Mouse (Mus musculus): Measurements from ENCODE around the gene Gpr68. TPM values are rescaled to one million over a fixed set of nuclear protein-coding genes. Genes with fewer than 3 reads are reported as not detected.

Gene Gpr68
- polyA plus RNA-seq, 1 experiment from 2014 or later, result 1.6 TPM

DNA sequence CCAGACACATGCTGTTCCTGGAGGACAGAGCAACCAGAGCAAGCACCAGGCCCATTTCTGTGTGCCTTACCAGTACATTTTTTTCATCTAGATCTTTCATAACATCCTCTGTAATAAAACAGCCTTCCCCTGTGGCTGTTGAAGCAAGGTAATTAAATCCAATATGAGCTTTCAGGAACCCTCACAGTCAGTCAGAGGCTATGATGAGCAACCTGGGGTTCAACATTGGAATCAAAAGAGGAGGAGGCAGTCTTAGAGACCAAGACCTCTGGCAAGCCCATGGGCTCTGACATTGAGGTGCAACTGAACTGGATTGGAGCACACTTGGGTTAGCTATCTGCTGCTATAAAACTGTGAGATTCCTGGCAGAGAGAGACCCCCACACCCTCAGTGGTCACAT is 42.9 kb downstream of the Gpr68 start:
- H3K36me3 ChIP-seq, result no peaks in the 10 kb centered on the region
- no peak overlapping the region for H3K4me2 ChIP-seq (replicated peaks)
- no peaks in the 10 kb centered on the region for H3K27me3 ChIP-seq
- no peak overlapping the region for H3K27ac ChIP-seq
- no peak overlapping the region for H3K4me3 ChIP-seq (replicated peaks)
- ATAC-seq, result no peak
- peaks cover 6% of the 10 kb centered on the region; the same call in 1 of the 2 replicates for H3K9me3 ChIP-seq
- no peak overlapping the region for H3K9ac ChIP-seq (replicated peaks)
- no peaks in the 10 kb centered on the region; the same call in 1 of the 2 replicates for H3K4me1 ChIP-seq (replicated peaks)

GRCm38 (mm10) chr12:100862856-100863446 is 45.0 kb downstream of the Gpr68 start:
- H3K9me3 ChIP-seq, result no peaks in the 10 kb centered on the region
- no peak overlapping the region for H3K27ac ChIP-seq
- no peak overlapping the region for H3K4me3 ChIP-seq (replicated peaks)
- WGBS, result 97% methylated on average over 3 of the region's 3 CpGs
- no peak for ATAC-seq
- H3K36me3 ChIP-seq, result no peaks in the 10 kb centered on the region
- no peak overlapping the region for H3K9ac ChIP-seq (replicated peaks)
- no peaks in the 10 kb centered on the region; the same call in 1 of the 2 replicates for H3K4me1 ChIP-seq (replicated peaks)
- no peaks in the 10 kb centered on the region for H3K27me3 ChIP-seq
- H3K4me2 ChIP-seq (replicated peaks), result no peak overlapping the region

DNA sequence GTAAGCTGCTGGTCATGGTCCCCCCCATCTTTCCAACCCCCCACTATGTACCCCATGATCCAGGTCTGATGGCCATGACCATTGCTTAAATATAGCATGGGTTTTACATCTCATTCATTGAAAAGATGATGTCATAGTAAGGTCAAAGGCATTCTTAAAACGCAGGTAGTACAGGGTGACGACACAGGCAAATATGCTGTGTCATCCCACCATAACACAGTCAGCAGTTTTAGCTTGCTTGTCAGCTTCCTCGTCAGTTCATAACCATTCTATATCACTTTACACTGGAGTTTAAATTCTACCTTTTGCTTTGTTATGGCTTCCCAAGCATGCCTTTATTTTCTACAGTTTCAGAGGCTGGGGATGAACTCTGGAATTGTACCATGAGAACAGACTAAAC is 45.7 kb downstream of the Gpr68 start:
- Histone ChIP-seq H3K4me2 (replicated peaks) (no peak overlapping the region), H3K9me3 (no peaks in the 10 kb centered on the region), H3K36me3 (no peaks in the 10 kb centered on the region), H3K4me1 (replicated peaks) (no peaks in the 10 kb centered on the region), H3K4me3 (replicated peaks) (no peak overlapping the region), H3K27me3 (no peaks in the 10 kb centered on the region), H3K27ac (no peak overlapping the region), H3K9ac (replicated peaks) (no peak overlapping the region)
- no peak for ATAC-seq
- 85% methylated on average over 3 of the region's 3 CpGs for WGBS

- Histone ChIP-seq H3K36me3 (no peaks in the 10 kb centered on the region), H3K4me1 (replicated peaks) (no peaks in the 10 kb centered on the region), H3K27me3 (no peaks in the 10 kb centered on the region), H3K9me3 (no peaks in the 10 kb centered on the region), H3K9ac (replicated peaks) (no peak overlapping the region), H3K4me3 (replicated peaks) (no peak overlapping the region), H3K4me2 (replicated peaks) (no peak overlapping the region), H3K27ac (no peak overlapping the region)
- ATAC-seq, result no peak
- 82% methylated on average over 7 of the region's 7 CpGs for WGBS
These were observed 50.2 kb downstream of the Gpr68 start for GRCm38 (mm10) chr12:100857791-100858190.

GRCm38 (mm10) chr12:100856337-100856736 is 51.7 kb downstream of the Gpr68 start:
- no peaks in the 10 kb centered on the region for H3K36me3 ChIP-seq
- no peak overlapping the region for H3K27ac ChIP-seq
- H3K4me3 ChIP-seq (replicated peaks), result no peak overlapping the region
- H3K4me1 ChIP-seq (replicated peaks), result no peaks in the 10 kb centered on the region
- no peak for ATAC-seq
- 84% methylated on average over 2 of the region's 2 CpGs for WGBS
- no peaks in the 10 kb centered on the region for H3K27me3 ChIP-seq
- H3K9ac ChIP-seq (replicated peaks), result no peak overlapping the region
- no peak overlapping the region for H3K4me2 ChIP-seq (replicated peaks)
- no peaks in the 10 kb centered on the region for H3K9me3 ChIP-seq

DNA sequence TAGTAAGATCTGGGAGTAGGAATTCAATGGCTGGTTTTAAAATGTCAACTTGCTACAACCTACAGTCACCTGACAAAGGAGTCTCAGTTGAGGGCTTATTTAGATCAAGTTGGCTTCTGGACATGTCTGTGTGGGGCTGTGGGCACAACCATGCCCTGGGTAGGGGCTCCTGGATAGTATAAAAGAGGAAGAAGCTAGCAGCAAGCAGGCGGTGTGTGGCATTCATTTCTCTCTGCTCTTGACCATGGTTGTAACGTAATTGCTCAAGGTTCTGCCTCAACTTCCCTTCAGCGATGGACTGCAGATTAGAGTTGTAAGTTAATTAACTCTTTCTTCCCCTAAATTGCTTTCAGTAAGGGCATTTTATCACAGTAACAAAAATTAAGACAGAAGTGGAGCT is 55.6 kb downstream of the Gpr68 start:
- ATAC-seq, result no peak
- Histone ChIP-seq H3K27me3 (no peaks in the 10 kb centered on the region), H3K36me3 (no peaks in the 10 kb centered on the region), H3K9ac (replicated peaks) (no peak overlapping the region), H3K4me1 (replicated peaks) (no peaks in the 10 kb centered on the region), H3K27ac (no peak overlapping the region), H3K4me2 (replicated peaks) (no peak overlapping the region), H3K4me3 (replicated peaks) (no peak overlapping the region), H3K9me3 (no peaks in the 10 kb centered on the region)
- WGBS, result 85% methylated on average over 3 of the region's 3 CpGs

GRCm38 (mm10) chr12:100849421-100850138 is 58.4 kb downstream of the Gpr68 start:
- no peak overlapping the region for H3K27ac ChIP-seq
- WGBS, result 82% methylated on average over 7 of the region's 7 CpGs
- H3K4me3 ChIP-seq (replicated peaks), result no peak overlapping the region
- ATAC-seq, result peak; percentile 90
- no peak overlapping the region for H3K9ac ChIP-seq (replicated peaks)
- no peak overlapping the region for H3K4me2 ChIP-seq (replicated peaks)
- H3K27me3 ChIP-seq, result no peaks in the 10 kb centered on the region
- no peaks in the 10 kb centered on the region for H3K36me3 ChIP-seq
- H3K4me1 ChIP-seq (replicated peaks), result no peaks in the 10 kb centered on the region
- no peaks in the 10 kb centered on the region for H3K9me3 ChIP-seq

GRCm38 (mm10) chr12:100847437-100848080 is 60.4 kb downstream of the Gpr68 start:
- Histone ChIP-seq H3K27me3 (no peaks in the 10 kb centered on the region), H3K4me3 (replicated peaks) (no peak overlapping the region), H3K4me2 (replicated peaks) (no peak overlapping the region), H3K36me3 (no peaks in the 10 kb centered on the region), H3K27ac (no peak overlapping the region), H3K4me1 (replicated peaks) (no peaks in the 10 kb centered on the region), H3K9ac (replicated peaks) (no peak overlapping the region), H3K9me3 (no peaks in the 10 kb centered on the region)
- WGBS, result 63% methylated on average over 11 of the region's 11 CpGs
- ATAC-seq, result no peak

- WGBS, result 37% methylated on average over 1 of the region's 1 CpGs
- H3K4me3 ChIP-seq (replicated peaks), result no peak overlapping the region
- H3K27ac ChIP-seq, result no peak overlapping the region
- no peaks in the 10 kb centered on the region for H3K36me3 ChIP-seq
- no peak for ATAC-seq
- no peaks in the 10 kb centered on the region for H3K27me3 ChIP-seq
- H3K4me1 ChIP-seq (replicated peaks), result no peaks in the 10 kb centered on the region
- no peak overlapping the region for H3K9ac ChIP-seq (replicated peaks)
- no peaks in the 10 kb centered on the region for H3K9me3 ChIP-seq
- no peak overlapping the region for H3K4me2 ChIP-seq (replicated peaks)
These were observed 61.4 kb downstream of the Gpr68 start for GRCm38 (mm10) chr12:100846566-100846965.

DNA sequence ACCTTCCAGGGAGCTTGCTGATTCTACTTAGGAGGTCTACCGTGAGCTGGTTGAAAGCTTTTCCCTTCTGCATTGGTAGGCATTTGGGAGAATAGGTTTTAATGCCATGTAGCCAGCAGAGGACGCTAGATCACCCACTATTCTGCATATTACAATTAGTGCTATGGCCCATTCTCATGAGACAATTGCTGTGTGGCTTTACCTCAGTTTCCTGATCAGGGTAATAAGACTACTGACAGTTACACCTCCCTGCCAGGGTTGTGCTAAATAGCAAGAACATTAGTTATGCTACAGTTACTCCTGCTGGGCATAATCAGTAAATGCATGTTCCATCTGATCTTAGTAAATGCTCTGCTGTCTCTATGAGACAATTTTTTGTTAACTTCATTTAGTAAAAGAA is 62.2 kb downstream of the Gpr68 start:
- 24% methylated on average over 2 of the region's 2 CpGs for WGBS
- H3K27me3 ChIP-seq, result no peaks in the 10 kb centered on the region
- no peak overlapping the region for H3K27ac ChIP-seq
- no peak overlapping the region for H3K4me2 ChIP-seq (replicated peaks)
- no peaks in the 10 kb centered on the region for H3K9me3 ChIP-seq
- no peak overlapping the region for H3K4me3 ChIP-seq (replicated peaks)
- H3K4me1 ChIP-seq (replicated peaks), result no peaks in the 10 kb centered on the region
- H3K36me3 ChIP-seq, result no peaks in the 10 kb centered on the region
- ATAC-seq, result no peak
- H3K9ac ChIP-seq (replicated peaks), result no peak overlapping the region

GRCm38 (mm10) chr12:100844546-100844945 is 63.5 kb downstream of the Gpr68 start:
- no peak for ATAC-seq
- 87% methylated on average over 7 of the region's 7 CpGs for WGBS
- H3K27me3 ChIP-seq, result no peaks in the 10 kb centered on the region
- no peak overlapping the region for H3K4me3 ChIP-seq (replicated peaks)
- H3K27ac ChIP-seq, result no peak overlapping the region
- peaks cover 3% of the 10 kb centered on the region; the same call in 1 of the 2 replicates for H3K4me1 ChIP-seq (replicated peaks)
- no peaks in the 10 kb centered on the region for H3K36me3 ChIP-seq
- H3K4me2 ChIP-seq (replicated peaks), result no peak overlapping the region
- H3K9me3 ChIP-seq, result no peaks in the 10 kb centered on the region
- no peak overlapping the region for H3K9ac ChIP-seq (replicated peaks)

- ATAC-seq, result no peak
- H3K9me3 ChIP-seq, result no peaks in the 10 kb centered on the region
- no peaks in the 10 kb centered on the region for H3K27me3 ChIP-seq
- H3K4me1 ChIP-seq (replicated peaks), result peaks cover 3% of the 10 kb centered on the region; the same call in 1 of the 2 replicates
- no peak overlapping the region for H3K27ac ChIP-seq
- no peak overlapping the region for H3K4me3 ChIP-seq (replicated peaks)
- no peak overlapping the region for H3K4me2 ChIP-seq (replicated peaks)
- no peak overlapping the region for H3K9ac ChIP-seq (replicated peaks)
- 78% methylated on average over 4 of the region's 4 CpGs for WGBS
- H3K36me3 ChIP-seq, result no peaks in the 10 kb centered on the region
These were observed 64.8 kb downstream of the Gpr68 start for GRCm38 (mm10) chr12:100843171-100843570.
